Comparison of ENCODE assay signal across 24 mouse cellular contexts in genomic region chr13:37034745-37035144, GRCm38 (mm10). TPM values are rescaled to one million over a fixed set of nuclear protein-coding genes. Genes with fewer than 3 reads are reported as not detected.
DNase-seq lines count a peak whose midpoint lies in the region; ATAC-seq and TF ChIP-seq lines count a peak whose summit lies in the region.
"Had no signal": no experiment of that assay in that cellular context is flagged by ENCODE, and none has a peak within 500 bp of the region (broad histone marks: within the 10 kb centered on the region; RNA-seq: fewer than 3 reads in every experiment).

No protein-coding gene starts in this region.

- no peak for TF ChIP-seq CTCF in lung, embryonic 14.5 days (IDR thresholded peaks at IDR 0.05; ENCODE audit: low read depth)
- no peak for TF ChIP-seq CTCF in MEL (IDR thresholded peaks at IDR 0.05 in 2 of 3, conservative IDR thresholded peaks at IDR 0.05 in 1 of 3; ENCODE audit: control insufficient read depth in 1 of 3, insufficient read depth in 1 of 3, low read depth in 2 of 3, low read length in 3 of 3, poor library complexity in 1 of 3, severe bottlenecking in 1 of 3)
- no peak for TF ChIP-seq CTCF in brain, embryonic 14.5 days (IDR thresholded peaks at IDR 0.05; ENCODE audit: borderline replicate concordance, extremely low read depth, insufficient read depth, insufficient read length)
- TF ChIP-seq CTCF in stomach, postnatal 0 days (IDR thresholded peaks at IDR 0.05; ENCODE audit: low read depth), result no peak

- no peak for TF ChIP-seq RAD21 in MEL (IDR thresholded peaks at IDR 0.05; ENCODE audit: low read depth, low read length)

- H3K27me3 ChIP-seq in lung, embryonic 14.5 days (ENCODE audit: insufficient read depth, low read length), result no peaks in the 10 kb centered on the region
- no peaks in the 10 kb centered on the region for H3K27me3 ChIP-seq in MEL (ENCODE audit: control insufficient read depth in 1 of 2, insufficient read depth in 2 of 2, low read length in 2 of 2)
- no peaks in the 10 kb centered on the region for H3K27me3 ChIP-seq in stomach, postnatal 0 days (ENCODE audit: control insufficient read depth, insufficient read depth, low read length)
- H3K27me3 ChIP-seq: forebrain, embryonic 13.5 days; hindbrain, embryonic 12.5 days had no signal

- H3K36me3 ChIP-seq in lung, embryonic 14.5 days (ENCODE audit: insufficient read depth), result no peaks in the 10 kb centered on the region
- H3K36me3 ChIP-seq in MEL (ENCODE audit: control insufficient read depth in 1 of 2, insufficient read depth in 2 of 2, low read length in 2 of 2), result no peaks in the 10 kb centered on the region
- no peaks in the 10 kb centered on the region for H3K36me3 ChIP-seq in stomach, postnatal 0 days (ENCODE audit: control insufficient read depth, insufficient read depth, low read length)
- H3K36me3 ChIP-seq: embryonic facial prominence, embryonic 10.5 days; heart, embryonic 10.5 days; hindbrain, embryonic 12.5 days had no signal

- no peak for DNase-seq in frontal cortex, postnatal 10 days (ENCODE audit: low spot score in 2 of 2)
- DNase-seq in lung, embryonic 14.5 days, result peak; percentile 75
- DNase-seq in lung, postnatal 25 days (ENCODE audit: low spot score), result no peak
- peak; percentile 3 for DNase-seq in MEL (ENCODE audit: low read depth, low spot score)
- peak; percentile 26 for DNase-seq in brain, embryonic 14.5 days (ENCODE audit: low read depth)
- no peak for DNase-seq in stomach, postnatal 0 days (ENCODE audit: low spot score)
- DNase-seq in liver, result no peak
- DNase-seq: adrenal gland, adult 8-10 months; adrenal gland, postnatal 36 days; cerebellum, adult 11-12 months; cerebellum, adult 9-10 months; cerebellum, postnatal 36 days; gastrocnemius, postnatal 36 days; heart, adult 18-20 months; heart, postnatal 10 days; heart, postnatal 4 days had no signal

- no peak overlapping the region for H3K4me2 ChIP-seq in lung, embryonic 14.5 days
- no peak overlapping the region for H3K4me2 ChIP-seq in stomach, postnatal 0 days (replicated peaks; ENCODE audit: low read depth)
- H3K4me2 ChIP-seq: forebrain, embryonic 13.5 days; hindbrain, embryonic 12.5 days had no signal

- TF ChIP-seq POLR2A in MEL (IDR thresholded peaks at IDR 0.05; ENCODE audit: control insufficient read depth in 1 of 2, insufficient read depth in 1 of 2, low read depth in 1 of 2, low read length in 2 of 2, poor library complexity in 1 of 2), result no peak
- no peak for TF ChIP-seq POLR2A in brain, embryonic 14.5 days (IDR thresholded peaks at IDR 0.05; ENCODE audit: borderline replicate concordance, extremely low read depth, insufficient read depth, insufficient read length, poor library complexity, severe bottlenecking)

- H3K27ac ChIP-seq in lung, embryonic 14.5 days (ENCODE audit: low read depth), result no peak overlapping the region
- no peak overlapping the region for H3K27ac ChIP-seq in MEL (ENCODE audit: control insufficient read depth, low read depth, low read length)
- no peak overlapping the region for H3K27ac ChIP-seq in stomach, postnatal 0 days (replicated peaks)
- H3K27ac ChIP-seq: embryonic facial prominence, embryonic 10.5 days; forebrain, embryonic 13.5 days; heart, embryonic 10.5 days; hindbrain, embryonic 12.5 days had no signal

- ATAC-seq in frontal cortex, adult (ENCODE audit: low TSS enrichment), result peak; percentile 64
- peak; percentile 38; the same call in 1 of the 2 replicates for ATAC-seq in lung, embryonic 14.5 days (ENCODE audit: insufficient read depth)
- ATAC-seq in stomach, postnatal 0 days (ENCODE audit: low FRiP score, low TSS enrichment), result no peak
- ATAC-seq: forebrain, embryonic 13.5 days; hindbrain, embryonic 16.5 days; inflammation-experienced regulatory T-cells, adult 6 months had no signal

- no peak overlapping the region for H3K9ac ChIP-seq in lung, embryonic 14.5 days
- H3K9ac ChIP-seq in MEL (ENCODE audit: control insufficient read depth, low read depth, low read length, poor library complexity, severe bottlenecking), result no peak overlapping the region
- H3K9ac ChIP-seq in stomach, postnatal 0 days (ENCODE audit: low read length), result no peak overlapping the region
- H3K9ac ChIP-seq: forebrain, embryonic 13.5 days; hindbrain, embryonic 12.5 days had no signal

- no peak overlapping the region for H3K4me3 ChIP-seq in lung, embryonic 14.5 days (ENCODE audit: low read depth, low read length)
- H3K4me3 ChIP-seq in MEL (ENCODE audit: control insufficient read depth in 1 of 2, insufficient read depth in 1 of 2, low read depth in 2 of 2, low read length in 2 of 2), result no peak overlapping the region
- no peak overlapping the region for H3K4me3 ChIP-seq in stomach, postnatal 0 days (ENCODE audit: low read depth, low read length)
- H3K4me3 ChIP-seq: embryonic facial prominence, embryonic 10.5 days; forebrain, embryonic 13.5 days; heart, embryonic 10.5 days; hindbrain, embryonic 12.5 days had no signal

- H3K4me1 ChIP-seq in lung, embryonic 14.5 days (ENCODE audit: insufficient read depth), result no peaks in the 10 kb centered on the region
- H3K4me1 ChIP-seq in MEL (ENCODE audit: control insufficient read depth in 1 of 2, insufficient read depth in 2 of 2, low read length in 2 of 2), result no peaks in the 10 kb centered on the region
- no peaks in the 10 kb centered on the region for H3K4me1 ChIP-seq in stomach, postnatal 0 days (replicated peaks; ENCODE audit: control insufficient read depth, insufficient read depth)
- H3K4me1 ChIP-seq: embryonic facial prominence, embryonic 10.5 days; forebrain, embryonic 13.5 days; heart, embryonic 10.5 days; hindbrain, embryonic 12.5 days had no signal

- no peaks in the 10 kb centered on the region for H3K9me3 ChIP-seq in lung, embryonic 14.5 days (ENCODE audit: low read depth, low read length)
- H3K9me3 ChIP-seq in MEL (replicated peaks; ENCODE audit: insufficient read depth, low read length), result no peaks in the 10 kb centered on the region
- no peaks in the 10 kb centered on the region for H3K9me3 ChIP-seq in stomach, postnatal 0 days (ENCODE audit: control insufficient read depth, low read length)
- H3K9me3 ChIP-seq: embryonic facial prominence, embryonic 10.5 days; forebrain, embryonic 13.5 days; heart, embryonic 10.5 days; hindbrain, embryonic 12.5 days had no signal

- TF ChIP-seq EP300 in MEL (IDR thresholded peaks at IDR 0.05; ENCODE audit: low read depth in 1 of 2, low read length in 2 of 2), result no peak
- no peak for TF ChIP-seq EP300 in stomach, postnatal 0 days (optimal IDR thresholded peaks at IDR 0.05)

- no peaks in the 10 kb centered on the region for H3K79me2 ChIP-seq in MEL (ENCODE audit: control insufficient read depth, insufficient read depth, low read length, poor library complexity)

- WGBS in lung, embryonic 14.5 days, result 37% methylated on average over 3 of the region's 3 CpGs
- 47% methylated on average over 3 of the region's 3 CpGs for WGBS in stomach, postnatal 0 days

TF ChIP-seq in MEL, 35 proteins besides CTCF, POLR2A, EP300 and RAD21:
- TF ChIP-seq ZNF384 (IDR thresholded peaks at IDR 0.05; ENCODE audit: low read depth, low read length) (peak; percentile 33; the same call in 1 of the 2 replicates), MEF2A (IDR thresholded peaks at IDR 0.05; ENCODE audit: extremely low read depth, insufficient replicate concordance, low read depth, low read length, poor library complexity, severe bottlenecking) (no peak), MAFK (IDR thresholded peaks at IDR 0.05; ENCODE audit: borderline replicate concordance, low read depth, low read length) (no peak)

RNA-seq across cellular contexts. Expression of gene F13a1, which starts 15.3 kb away (rescaled TPM):
- polyA plus RNA-seq in lung, embryonic 14.5 days (2014; fragmentation: Nextera tagmentation; extraction: Ambion mirVana), result 20.9 and 21.1 TPM in 2 replicates
- total RNA-seq in MEL (2012; rRNA removed), result not detected in 2 replicates
- polyA plus RNA-seq in MEL (2012; ENCODE audit: insufficient read depth in 1 of 2, insufficient read length in 2 of 2, low read depth in 1 of 2, low replicate concordance in 2 of 2, missing spikeins in 1 of 2), result not detected
- polyA plus RNA-seq in brain, embryonic 14.5 days (2012; rRNA removed), result 4.3 and 6.0 TPM in 2 replicates
- polyA plus RNA-seq in stomach, postnatal 0 days (2015; fragmentation: Nextera tagmentation; extraction: Ambion mirVana), result 8.1 and 11.1 TPM in 2 replicates
- total RNA-seq: ES-E14 had no signal

Comparison
In these comparisons a context has a peak if more than half of its experiments do, and no peak if none do; other contexts are left out.
1. DNase-seq: peak in lung, embryonic 14.5 days (single experiment), MEL (single experiment) and brain, embryonic 14.5 days (single experiment); none in frontal cortex, postnatal 10 days (0 of 2), lung, postnatal 25 days (single experiment), stomach, postnatal 0 days (single experiment) and liver (single experiment).